Mouse (Mus musculus): ENCODE data around the gene Ccdc134. TPM values are rescaled to one million over a fixed set of nuclear protein-coding genes. Genes with fewer than 3 reads are reported as not detected.

Ccdc134 gene
- polyA plus RNA-seq, 1 experiment from 2014 or later, result 24.6 TPM

- Histone ChIP-seq H3K4me1 (no peaks in the 10 kb centered on the region; the same call in 1 of the 2 replicates), H3K4me3 (no peak overlapping the region), H3K4me2 (no peak overlapping the region), H3K9me3 (no peaks in the 10 kb centered on the region), H3K27ac (no peak overlapping the region), H3K27me3 (no peaks in the 10 kb centered on the region), H3K9ac (no peak overlapping the region), H3K36me3 (peaks cover 14% of the 10 kb centered on the region)
- 77% methylated on average over 4 of the region's 4 CpGs for whole genome bisulfite sequencing
- peak; percentile 76 for ATAC-seq (ENCODE audit: insufficient number of reproducible peaks, low FRiP score, low TSS enrichment, low read depth)
Measured at GRCm38 (mm10) chr15:82135372-82135771, 7.7 kb downstream of the Ccdc134 start.

- H3K36me3 ChIP-seq, result peaks cover 14% of the 10 kb centered on the region
- no peak overlapping the region for H3K27ac ChIP-seq
- H3K4me3 ChIP-seq, result no peak overlapping the region
- ATAC-seq (ENCODE audit: insufficient number of reproducible peaks, low FRiP score, low TSS enrichment, low read depth), result no peak
- H3K27me3 ChIP-seq, result no peaks in the 10 kb centered on the region
- no peaks in the 10 kb centered on the region for H3K4me1 ChIP-seq
- H3K9ac ChIP-seq, result no peak overlapping the region
- no peak overlapping the region for H3K4me2 ChIP-seq
- no peaks in the 10 kb centered on the region for H3K9me3 ChIP-seq
- 54% methylated on average over 4 of the region's 4 CpGs for WGBS
Measured at GRCm38 (mm10) chr15:82138565-82138964, 10.8 kb downstream of the Ccdc134 start.

GRCm38 (mm10) chr15:82139196-82139595 is 11.5 kb downstream of the Ccdc134 start:
- Histone ChIP-seq H3K4me1 (no peaks in the 10 kb centered on the region), H3K27me3 (no peaks in the 10 kb centered on the region), H3K9ac (no peak overlapping the region), H3K4me3 (no peak overlapping the region), H3K9me3 (no peaks in the 10 kb centered on the region), H3K4me2 (no peak overlapping the region), H3K36me3 (peaks cover 14% of the 10 kb centered on the region), H3K27ac (no peak overlapping the region)
- ATAC-seq (ENCODE audit: insufficient number of reproducible peaks, low FRiP score, low TSS enrichment, low read depth), result no peak
- 93% methylated on average over 8 of the region's 8 CpGs for WGBS

- H3K9me3 ChIP-seq, result no peaks in the 10 kb centered on the region
- H3K4me2 ChIP-seq, result no peak overlapping the region
- no peak overlapping the region for H3K27ac ChIP-seq
- no peaks in the 10 kb centered on the region for H3K27me3 ChIP-seq
- peaks cover under 1% of the 10 kb centered on the region for H3K4me1 ChIP-seq
- 79% methylated on average over 3 of the region's 3 CpGs for WGBS
- H3K9ac ChIP-seq, result no peak overlapping the region
- ATAC-seq (ENCODE audit: insufficient number of reproducible peaks, low FRiP score, low TSS enrichment, low read depth), result no peak
- H3K36me3 ChIP-seq, result peaks cover 14% of the 10 kb centered on the region
- no peak overlapping the region for H3K4me3 ChIP-seq
Measured at GRCm38 (mm10) chr15:82140355-82140754, 12.6 kb downstream of the Ccdc134 start.

DNA sequence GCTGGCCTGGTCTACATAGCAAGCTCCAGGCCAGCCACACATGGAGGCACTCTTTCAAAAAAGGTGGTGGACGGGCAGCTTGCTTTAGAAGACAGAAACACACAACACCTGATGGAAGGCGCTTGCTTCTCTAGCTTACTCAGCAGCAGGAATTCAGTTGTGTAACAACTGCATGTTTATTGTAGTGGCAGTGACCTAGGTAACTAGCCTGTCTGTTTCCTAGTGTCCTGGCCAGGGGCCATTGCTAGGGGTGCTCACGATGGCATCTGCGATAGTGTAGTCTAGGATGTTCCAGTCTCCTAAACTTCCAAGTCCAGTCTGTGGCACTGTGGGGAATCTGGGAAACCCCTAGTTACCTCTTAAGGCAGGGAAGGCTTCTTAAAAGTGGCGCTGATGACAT is 16.4 kb downstream of the Ccdc134 start:
- Histone ChIP-seq H3K36me3 (peaks cover 14% of the 10 kb centered on the region), H3K9ac (no peak overlapping the region), H3K9me3 (no peaks in the 10 kb centered on the region), H3K4me3 (no peak overlapping the region), H3K27me3 (no peaks in the 10 kb centered on the region), H3K4me2 (no peak overlapping the region), H3K27ac (peak overlapping the region; percentile 11; the same call in 1 of the 2 replicates), H3K4me1 (peaks cover 24% of the 10 kb centered on the region)
- no peak for ATAC-seq (ENCODE audit: insufficient number of reproducible peaks, low FRiP score, low TSS enrichment, low read depth)
- WGBS, result 89% methylated on average over 5 of the region's 5 CpGs

DNA sequence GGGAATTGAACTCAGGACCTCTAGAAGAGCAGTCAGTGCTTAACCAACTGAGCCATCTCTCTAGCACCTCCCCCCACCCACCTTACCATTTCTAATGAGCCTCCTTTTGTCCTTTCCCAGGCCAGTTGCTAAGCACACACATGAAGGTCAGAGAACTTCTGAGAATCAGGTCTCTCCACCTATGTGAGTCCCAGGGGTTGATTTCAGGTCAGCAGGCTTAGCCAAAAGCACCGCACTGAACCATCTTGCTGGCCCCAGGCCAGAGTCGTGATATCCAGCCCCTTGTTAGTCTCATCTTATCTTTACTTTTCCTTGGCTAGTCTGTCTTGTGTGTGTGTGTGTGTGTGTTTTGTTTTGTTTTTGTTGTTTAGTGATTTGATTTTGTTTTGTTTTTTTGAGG is 17.7 kb downstream of the Ccdc134 start:
- H3K27me3 ChIP-seq, result no peaks in the 10 kb centered on the region
- ATAC-seq (ENCODE audit: insufficient number of reproducible peaks, low FRiP score, low TSS enrichment, low read depth), result no peak

GRCm38 (mm10) chr15:82145851-82146769 is 18.4 kb downstream of the Ccdc134 start:
- H3K4me2 ChIP-seq, result peak overlapping the region; percentile 72
- no peak for ATAC-seq (ENCODE audit: insufficient number of reproducible peaks, low FRiP score, low TSS enrichment, low read depth)
- peak overlapping the region; percentile 14; the same call in 1 of the 2 replicates for H3K9ac ChIP-seq
- H3K27me3 ChIP-seq, result no peaks in the 10 kb centered on the region
- H3K9me3 ChIP-seq, result no peaks in the 10 kb centered on the region
- H3K4me3 ChIP-seq, result peak overlapping the region; percentile 79
- WGBS, result 16% methylated on average over 11 of the region's 11 CpGs
- H3K27ac ChIP-seq, result peak overlapping the region; percentile 97
- peaks cover 33% of the 10 kb centered on the region for H3K4me1 ChIP-seq
- peaks cover 4% of the 10 kb centered on the region for H3K36me3 ChIP-seq

More for the DNA sequence above, 17.7 kb downstream of the Ccdc134 start:
- WGBS, result 57% methylated on average over 2 of the region's 2 CpGs
- H3K4me1 ChIP-seq, result peaks cover 28% of the 10 kb centered on the region
- no peaks in the 10 kb centered on the region for H3K9me3 ChIP-seq
- H3K4me3 ChIP-seq, result no peak overlapping the region
- H3K27ac ChIP-seq, result peak overlapping the region; percentile 97
- peaks cover 11% of the 10 kb centered on the region for H3K36me3 ChIP-seq
- no peak overlapping the region for H3K9ac ChIP-seq
- no peak overlapping the region for H3K4me2 ChIP-seq

DNA sequence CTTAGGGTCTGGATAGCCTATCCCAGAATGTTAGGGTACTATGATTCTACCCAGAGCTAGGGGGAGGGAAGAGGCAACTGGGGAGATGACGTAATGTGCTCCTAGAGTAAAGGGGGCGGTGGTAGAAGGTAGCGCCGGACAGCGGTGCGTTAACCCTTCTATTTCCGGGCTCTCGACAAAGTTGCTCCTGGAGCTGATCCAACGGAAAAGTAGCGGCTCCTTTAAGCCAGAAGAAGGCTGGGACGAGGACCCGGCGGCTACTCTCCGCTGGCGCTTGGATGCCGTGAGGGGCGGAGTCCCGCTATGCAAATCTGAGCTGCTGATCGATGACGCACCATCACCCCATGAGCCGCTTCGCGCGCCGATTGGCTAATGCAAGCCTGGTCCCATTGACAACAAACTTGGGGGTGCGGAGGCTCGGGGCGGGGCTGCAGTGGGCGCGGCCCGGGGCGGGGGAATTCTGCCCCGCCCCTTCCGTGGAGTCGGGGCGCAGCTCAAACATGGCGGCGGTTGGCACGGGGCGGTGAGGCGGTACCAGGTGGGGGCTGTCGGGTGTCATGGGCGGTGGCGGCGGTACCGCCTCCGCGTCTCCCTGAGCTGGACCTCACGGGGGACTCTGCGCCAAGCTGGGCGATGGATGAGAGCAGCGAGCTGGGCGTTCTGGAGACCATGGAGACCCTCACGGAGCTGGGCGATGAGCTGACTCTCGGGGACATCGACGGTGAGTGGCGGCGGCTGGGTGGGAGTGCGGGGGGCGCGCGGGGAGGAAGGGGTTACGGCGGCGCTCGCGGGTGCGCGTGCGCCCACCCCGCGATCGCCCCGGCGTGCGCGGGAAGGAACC is 19.3 kb downstream of the Ccdc134 start, which contains the start of gene Srebf2:
TSS of gene Srebf2 (plus strand) at position 412 of the 841 bp plus-strand sequence.
- Histone ChIP-seq H3K4me1 (peaks cover 34% of the 10 kb centered on the region), H3K9ac (peak within 1 kb of the TSS; percentile 78), H3K4me2 (peak within 1 kb of the TSS; percentile 72), H3K4me3 (peak within 1 kb of the TSS; percentile 79), H3K27me3 (no peaks in the 10 kb centered on the region), H3K27ac (peak within 1 kb of the TSS; percentile 97), H3K36me3 (no peaks in the 10 kb centered on the region; the same call in 1 of the 2 replicates), H3K9me3 (no peaks in the 10 kb centered on the region)
- under 1% methylated on average over 66 of the region's 79 CpGs for WGBS
- peak; percentile 95 for ATAC-seq (ENCODE audit: insufficient number of reproducible peaks, low FRiP score, low TSS enrichment, low read depth)

DNA sequence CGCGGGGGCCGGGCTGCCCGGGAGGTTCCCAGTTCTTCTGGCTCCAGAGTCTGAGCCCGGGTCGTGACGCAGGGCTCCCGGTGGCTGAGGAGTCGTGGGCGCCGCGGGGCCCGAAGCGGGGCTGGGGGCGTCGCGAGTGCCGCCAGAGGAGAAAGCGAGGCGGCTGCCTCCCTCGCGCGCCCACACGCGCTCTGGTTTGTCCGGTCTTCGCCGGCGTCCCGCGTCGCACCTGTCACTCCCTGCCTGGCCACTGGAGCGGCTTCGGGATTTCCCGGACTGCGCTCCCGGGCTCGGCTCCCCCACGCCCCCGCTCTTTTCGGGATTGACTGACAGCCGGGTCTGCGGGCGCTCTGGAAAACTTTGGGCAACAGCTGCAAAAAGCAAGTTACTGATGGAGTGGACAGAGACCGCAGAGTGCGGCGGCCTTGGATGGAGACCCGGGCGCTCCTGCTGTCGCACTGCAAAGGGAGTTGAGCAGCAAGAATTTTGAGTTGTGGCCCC is 19.9 kb downstream of the Ccdc134 start:
- peak overlapping the region; percentile 97 for H3K27ac ChIP-seq
- no peaks in the 10 kb centered on the region; the same call in 1 of the 2 replicates for H3K36me3 ChIP-seq
- H3K4me1 ChIP-seq, result peaks cover 40% of the 10 kb centered on the region
- no peaks in the 10 kb centered on the region for H3K27me3 ChIP-seq
- under 1% methylated on average over 37 of the region's 50 CpGs for WGBS
- H3K4me3 ChIP-seq, result peak overlapping the region; percentile 79
- peak overlapping the region; percentile 72 for H3K4me2 ChIP-seq
- peak overlapping the region; percentile 78 for H3K9ac ChIP-seq
- ATAC-seq (ENCODE audit: insufficient number of reproducible peaks, low FRiP score, low TSS enrichment, low read depth), result peak; percentile 4; the same call in 1 of the 2 replicates
- H3K9me3 ChIP-seq, result no peaks in the 10 kb centered on the region

GRCm38 (mm10) chr15:82148510-82148911 is 20.8 kb downstream of the Ccdc134 start:
- H3K4me3 ChIP-seq, result peak overlapping the region; percentile 79
- peaks cover 44% of the 10 kb centered on the region for H3K4me1 ChIP-seq
- H3K36me3 ChIP-seq, result no peaks in the 10 kb centered on the region; the same call in 1 of the 2 replicates
- H3K9me3 ChIP-seq, result no peaks in the 10 kb centered on the region
- peak overlapping the region; percentile 97 for H3K27ac ChIP-seq
- H3K9ac ChIP-seq, result peak overlapping the region; percentile 78
- ATAC-seq (ENCODE audit: insufficient number of reproducible peaks, low FRiP score, low TSS enrichment, low read depth), result no peak
- no peaks in the 10 kb centered on the region for H3K27me3 ChIP-seq
- whole genome bisulfite sequencing, result 13% methylated on average over 9 of the region's 9 CpGs
- H3K4me2 ChIP-seq, result peak overlapping the region; percentile 72

DNA sequence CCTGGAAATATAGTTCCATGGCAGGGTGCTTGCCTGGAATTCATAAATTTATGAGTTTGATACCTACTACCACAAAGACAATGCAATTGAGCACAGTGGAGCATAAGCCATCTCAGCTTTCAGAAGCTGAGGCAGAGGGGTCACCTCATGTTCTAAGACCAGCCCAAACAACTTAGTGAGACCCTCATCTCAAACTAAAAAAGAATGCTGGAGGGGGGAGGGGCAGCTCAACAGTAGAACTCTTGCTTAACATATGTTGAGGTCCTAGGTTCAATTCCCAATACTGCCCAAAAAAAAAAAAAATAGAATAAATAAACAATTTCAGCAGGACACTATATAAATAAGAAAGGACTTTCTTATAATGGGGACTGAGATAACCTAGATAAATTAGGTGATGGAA is 22.3 kb downstream of the Ccdc134 start:
- Histone ChIP-seq H3K9ac (no peak overlapping the region), H3K9me3 (no peaks in the 10 kb centered on the region), H3K4me1 (peaks cover 45% of the 10 kb centered on the region), H3K4me3 (no peak overlapping the region), H3K36me3 (no peaks in the 10 kb centered on the region; the same call in 1 of the 2 replicates), H3K4me2 (no peak overlapping the region), H3K27ac (no peak overlapping the region), H3K27me3 (no peaks in the 10 kb centered on the region)
- ATAC-seq (ENCODE audit: insufficient number of reproducible peaks, low FRiP score, low TSS enrichment, low read depth), result no peak

Measured in limb, embryonic 15.5 days (tissue).